24 mouse cellular contexts compared by ENCODE assay signal in the genomic region with DNA sequence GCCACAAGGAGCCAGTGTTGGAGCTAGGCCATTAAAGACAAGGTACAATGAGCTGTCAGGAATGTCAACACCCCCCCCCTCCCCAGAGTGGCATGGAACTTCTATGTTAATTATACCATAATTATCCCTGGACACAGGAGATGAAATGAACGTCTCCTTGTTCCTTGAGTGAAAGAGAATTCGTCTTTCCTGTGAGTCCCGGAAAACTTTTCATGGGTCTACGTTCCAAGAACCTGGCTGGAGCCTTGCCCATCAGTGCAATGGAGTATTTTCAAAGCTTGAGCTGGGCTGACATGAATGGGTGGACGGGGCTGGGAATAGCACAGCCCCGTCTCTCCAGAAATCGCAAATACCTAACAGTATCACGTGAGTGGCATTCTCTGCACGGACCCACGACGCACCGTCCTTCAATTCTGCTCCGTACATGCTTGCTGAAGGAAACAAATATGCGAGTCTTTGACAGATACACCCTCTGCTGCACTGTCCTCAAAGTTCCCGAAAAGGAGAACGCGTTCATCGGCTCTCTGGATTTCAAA.
"Had no signal": no experiment of that assay in that cellular context is flagged by ENCODE, and none has a peak within 500 bp of the region (broad histone marks: within the 10 kb centered on the region; RNA-seq: fewer than 3 reads in every experiment).

No protein-coding gene starts in this region.

- H3K4me3 ChIP-seq: kidney, embryonic 15.5 days; limb, embryonic 12.5 days; limb, embryonic 15.5 days; liver, embryonic 12.5 days; liver, embryonic 15.5 days; lung, embryonic 15.5 days; megakaryocyte, embryonic 14.5 days; midbrain, embryonic 10.5 days; midbrain, embryonic 15.5 days; neural tube, embryonic 12.5 days; neural tube, embryonic 15.5 days had no signal

- H3K36me3 ChIP-seq: kidney, embryonic 15.5 days; limb, embryonic 12.5 days; limb, embryonic 15.5 days; liver, embryonic 12.5 days; liver, embryonic 15.5 days; lung, embryonic 15.5 days; midbrain, embryonic 10.5 days; midbrain, embryonic 15.5 days; neural tube, embryonic 12.5 days; neural tube, embryonic 15.5 days had no signal

- H3K9me3 ChIP-seq: kidney, embryonic 15.5 days; limb, embryonic 12.5 days; limb, embryonic 15.5 days; liver, embryonic 12.5 days; liver, embryonic 15.5 days; lung, embryonic 15.5 days; midbrain, embryonic 10.5 days; midbrain, embryonic 15.5 days; neural tube, embryonic 12.5 days; neural tube, embryonic 15.5 days had no signal

- H3K4me2 ChIP-seq: kidney, embryonic 15.5 days; limb, embryonic 12.5 days; limb, embryonic 15.5 days; liver, embryonic 12.5 days; liver, embryonic 15.5 days; lung, embryonic 15.5 days; midbrain, embryonic 15.5 days; neural tube, embryonic 12.5 days; neural tube, embryonic 15.5 days had no signal

- DNase-seq: kidney, adult 8-10 months; kidney, postnatal 10 days; kidney, postnatal 36 days; layer of hippocampus, postnatal 36 days; left cerebral cortex, postnatal 4 days; lung, adult 18-20 months; lung, postnatal 10 days; lung, postnatal 36 days; right cerebral cortex, adult 18-20 months; right cerebral cortex, postnatal 25 days; thymus, adult 18-20 months; thymus, postnatal 14 days; thymus, postnatal 4 days had no signal

- H3K9ac ChIP-seq: kidney, embryonic 15.5 days; limb, embryonic 12.5 days; limb, embryonic 15.5 days; liver, embryonic 12.5 days; liver, embryonic 15.5 days; lung, embryonic 15.5 days; midbrain, embryonic 15.5 days; neural tube, embryonic 12.5 days; neural tube, embryonic 15.5 days had no signal

- ATAC-seq: liver, embryonic 12.5 days; midbrain, embryonic 15.5 days had no signal

- H3K4me1 ChIP-seq: kidney, embryonic 15.5 days; limb, embryonic 12.5 days; limb, embryonic 15.5 days; liver, embryonic 12.5 days; liver, embryonic 15.5 days; lung, embryonic 15.5 days; megakaryocyte, embryonic 14.5 days; midbrain, embryonic 10.5 days; midbrain, embryonic 15.5 days; neural tube, embryonic 12.5 days; neural tube, embryonic 15.5 days had no signal

- H3K27me3 ChIP-seq: kidney, embryonic 15.5 days; limb, embryonic 12.5 days; limb, embryonic 15.5 days; liver, embryonic 12.5 days; liver, embryonic 15.5 days; lung, embryonic 15.5 days; megakaryocyte, embryonic 14.5 days; midbrain, embryonic 15.5 days; neural tube, embryonic 12.5 days; neural tube, embryonic 15.5 days had no signal

- H3K27ac ChIP-seq: kidney, embryonic 15.5 days; limb, embryonic 12.5 days; limb, embryonic 15.5 days; liver, embryonic 12.5 days; liver, embryonic 15.5 days; lung, embryonic 15.5 days; midbrain, embryonic 10.5 days; midbrain, embryonic 15.5 days; neural tube, embryonic 12.5 days; neural tube, embryonic 15.5 days had no signal
